Mouse (Mus musculus) forebrain, embryonic 11.5 days (tissue): ENCODE measurements around the gene Pip5kl1. TPM values are rescaled to one million over a fixed set of nuclear protein-coding genes. Genes with fewer than 3 reads are reported as not detected.

Experiments
- ATAC-seq: fragments of 200-750 bp; cut with Nextera tagmentation; replicated peaks from 2 replicates; pipeline ENCODE4 v1.8.0; 2017; ENCODE audit warnings: moderate TSS enrichment; ENCODE audit not compliant: low FRiP score
- DNase-seq: peaks from one replicate; pipeline ENCODE4 v3.0.0-alpha.2; 2017; ENCODE audit warnings: low spot score
- H3K27ac ChIP-seq: fragments of 300-500 bp; sonication (generic); 2 replicates; pipeline ENCODE4 v1.5.1; 2014; ENCODE audit warnings: low read depth, low read length
- H3K27me3 ChIP-seq: fragments of 300-500 bp; sonication (generic); 2 replicates; pipeline ENCODE4 v1.6.1; 2014; ENCODE audit warnings: mild to moderate bottlenecking, low read length, mixed read lengths; ENCODE audit not compliant: control insufficient read depth, insufficient read depth
- H3K36me3 ChIP-seq: fragments of 300-500 bp; sonication (generic); 2 replicates; pipeline ENCODE4 v1.6.1; 2014; ENCODE audit warnings: mild to moderate bottlenecking, low read length, moderate library complexity, mixed read lengths; ENCODE audit not compliant: control insufficient read depth, insufficient read depth
- H3K4me1 ChIP-seq: fragments of 300-500 bp; sonication (generic); replicated peaks from 2 replicates; pipeline ENCODE4 v1.6.1; 2014; ENCODE audit warnings: low read length, mixed read lengths; ENCODE audit not compliant: control insufficient read depth, insufficient read depth
- H3K4me2 ChIP-seq: fragments of 300-500 bp; sonication (generic); 2 replicates; pipeline ENCODE4 v1.6.1; 2014; ENCODE audit warnings: low read depth, mild to moderate bottlenecking, low read length, moderate library complexity, mixed read lengths; ENCODE audit not compliant: severe bottlenecking
- H3K4me3 ChIP-seq: fragments of 300-500 bp; sonication (generic); 2 replicates; pipeline ENCODE4 v1.5.1; 2014; ENCODE audit warnings: low read depth, low read length
- H3K9ac ChIP-seq: fragments of 300-500 bp; sonication (generic); 2 replicates; pipeline ENCODE4 v1.6.1; 2014; ENCODE audit warnings: low read length
- H3K9me3 ChIP-seq: fragments of 300-500 bp; sonication (generic); 2 replicates; pipeline ENCODE4 v1.6.1; 2016; ENCODE audit warnings: low read length, mixed read lengths; ENCODE audit not compliant: control insufficient read depth
- WGBS: fragments of 180-500 bp; shearing (Covaris S2); extraction: QIAGEN DNeasy Blood & Tissue Kit; methylation state at CpG from one replicate; pipeline ENCODE4 v1.1.7; 2014; 5-methylcytosine and 5-hydroxymethylcytosine counted together
- polyA plus RNA-seq: library from polyadenylated mRNA; unstranded; fragments of >200 nt; fragmentation: Nextera tagmentation; extraction: Ambion mirVana; gene quantifications from 2 replicates; pipeline ENCODE4 v1.2.1, GENCODE M21; 2014

The Pip5kl1 gene
- polyA plus RNA-seq, 1 experiment from 2014 or later, result 1.8 TPM

- 94% methylated on average over 4 of the region's 4 CpGs for WGBS
- DNase-seq (no peak), ATAC-seq (no peak)
- H3K36me3 ChIP-seq, result no peaks in the 10 kb centered on the region
- H3K4me3 ChIP-seq, result no peak overlapping the region
- no peak overlapping the region for H3K4me2 ChIP-seq
- H3K27ac ChIP-seq, result no peak overlapping the region
- H3K9me3 ChIP-seq, result no peaks in the 10 kb centered on the region
- H3K9ac ChIP-seq, result no peak overlapping the region
- no peaks in the 10 kb centered on the region for H3K27me3 ChIP-seq
- H3K4me1 ChIP-seq, result peaks cover 13% of the 10 kb centered on the region
These were observed 32.5 kb upstream of the Pip5kl1 start for GRCm38 (mm10) chr2:32541986-32542573.

GRCm38 (mm10) chr2:32543031-32543449 is 31.6 kb upstream of the Pip5kl1 start:
- no peak for ATAC-seq
- Histone ChIP-seq H3K9me3 (no peaks in the 10 kb centered on the region), H3K4me3 (no peak overlapping the region), H3K36me3 (no peaks in the 10 kb centered on the region), H3K9ac (no peak overlapping the region), H3K27me3 (no peaks in the 10 kb centered on the region), H3K27ac (no peak overlapping the region), H3K4me2 (no peak overlapping the region), H3K4me1 (peaks cover 6% of the 10 kb centered on the region; the same call in 1 of the 2 replicates)
- whole genome bisulfite sequencing, result 90% methylated on average over 3 of the region's 3 CpGs
- no peak for DNase-seq

GRCm38 (mm10) chr2:32546951-32547350 is 27.6 kb upstream of the Pip5kl1 start:
- no peaks in the 10 kb centered on the region for H3K9me3 ChIP-seq
- no peak overlapping the region for H3K4me2 ChIP-seq
- no peak for ATAC-seq
- no peaks in the 10 kb centered on the region for H3K4me1 ChIP-seq
- no peaks in the 10 kb centered on the region for H3K27me3 ChIP-seq
- no peak for DNase-seq
- no peak overlapping the region for H3K9ac ChIP-seq
- no peaks in the 10 kb centered on the region for H3K36me3 ChIP-seq
- 86% methylated on average over 1 of the region's 1 CpGs for WGBS
- H3K27ac ChIP-seq, result no peak overlapping the region
- H3K4me3 ChIP-seq, result no peak overlapping the region

- no peak overlapping the region for H3K9ac ChIP-seq
- no peak for ATAC-seq
- no peak overlapping the region for H3K4me3 ChIP-seq
- no peaks in the 10 kb centered on the region for H3K27me3 ChIP-seq
- WGBS, result 93% methylated on average over 5 of the region's 5 CpGs
- no peak overlapping the region for H3K27ac ChIP-seq
- H3K9me3 ChIP-seq, result no peaks in the 10 kb centered on the region
- H3K4me1 ChIP-seq, result no peaks in the 10 kb centered on the region
- no peaks in the 10 kb centered on the region for H3K36me3 ChIP-seq
- DNase-seq, result no peak
- no peak overlapping the region for H3K4me2 ChIP-seq
These were observed 27.2 kb upstream of the Pip5kl1 start for GRCm38 (mm10) chr2:32547380-32547779.

- H3K4me3 ChIP-seq, result no peak overlapping the region
- no peak overlapping the region for H3K27ac ChIP-seq
- H3K9me3 ChIP-seq, result no peaks in the 10 kb centered on the region
- no peaks in the 10 kb centered on the region for H3K36me3 ChIP-seq
- no peaks in the 10 kb centered on the region for H3K4me1 ChIP-seq
- H3K9ac ChIP-seq, result no peak overlapping the region
- WGBS, result 90% methylated on average over 7 of the region's 7 CpGs
- ATAC-seq, result no peak
- no peak overlapping the region for H3K4me2 ChIP-seq
- H3K27me3 ChIP-seq, result no peaks in the 10 kb centered on the region
- no peak for DNase-seq
These were observed 26.4 kb upstream of the Pip5kl1 start for GRCm38 (mm10) chr2:32547964-32548739.

GRCm38 (mm10) chr2:32549171-32549570 is 25.4 kb upstream of the Pip5kl1 start:
- Histone ChIP-seq H3K9ac (no peak overlapping the region), H3K9me3 (no peaks in the 10 kb centered on the region), H3K4me3 (no peak overlapping the region), H3K27ac (no peak overlapping the region), H3K27me3 (no peaks in the 10 kb centered on the region), H3K4me2 (no peak overlapping the region), H3K36me3 (no peaks in the 10 kb centered on the region), H3K4me1 (no peaks in the 10 kb centered on the region)
- no peak for ATAC-seq
- no peak for DNase-seq
- 89% methylated on average over 9 of the region's 9 CpGs for WGBS

GRCm38 (mm10) chr2:32549764-32550163 is 24.8 kb upstream of the Pip5kl1 start:
- H3K27ac ChIP-seq, result no peak overlapping the region
- WGBS, result 79% methylated on average over 6 of the region's 6 CpGs
- no peaks in the 10 kb centered on the region for H3K27me3 ChIP-seq

GRCm38 (mm10) chr2:32551236-32551635 is 23.4 kb upstream of the Pip5kl1 start:
- no peaks in the 10 kb centered on the region for H3K9me3 ChIP-seq
- no peak overlapping the region for H3K4me2 ChIP-seq
- ATAC-seq, result no peak
- 89% methylated on average over 5 of the region's 5 CpGs for WGBS
- no peaks in the 10 kb centered on the region for H3K27me3 ChIP-seq
- H3K4me1 ChIP-seq, result no peaks in the 10 kb centered on the region
- H3K27ac ChIP-seq, result no peak overlapping the region
- H3K9ac ChIP-seq, result no peak overlapping the region
- H3K4me3 ChIP-seq, result no peak overlapping the region
- DNase-seq, result no peak
- no peaks in the 10 kb centered on the region for H3K36me3 ChIP-seq

More at GRCm38 (mm10) chr2:32549764-32550163, 24.8 kb upstream of the Pip5kl1 start:
- DNase-seq (no peak), ATAC-seq (no peak)
- Histone ChIP-seq H3K4me1 (no peaks in the 10 kb centered on the region), H3K9me3 (no peaks in the 10 kb centered on the region), H3K36me3 (no peaks in the 10 kb centered on the region), H3K9ac (no peak overlapping the region), H3K4me3 (no peak overlapping the region), H3K4me2 (no peak overlapping the region)
